Mouse (Mus musculus) right cerebral cortex, postnatal 10 days (tissue): ENCODE data around the gene Acad10.

Experiments used
- DNase-seq, 2 experiments: peaks; one replicate each; pipeline ENCODE4 v3.0.0; 2021; ENCODE audit warnings: low spot score in 2 of 2

Gene Acad10

GRCm38 (mm10) chr5:121597332-121597731 lies 63.0 kb downstream of the Acad10 start:
- no peak for DNase-seq

GRCm38 (mm10) chr5:121596226-121596625 lies 64.1 kb downstream of the Acad10 start:
- DNase-seq = no peak

- DNase-seq = no peak
These were observed 64.6 kb downstream of the Acad10 start for GRCm38 (mm10) chr5:121595758-121596157.

GRCm38 (mm10) chr5:121594714-121595313 lies 65.5 kb downstream of the Acad10 start:
- no peak for DNase-seq

GRCm38 (mm10) chr5:121593451-121594401 lies 66.6 kb downstream of the Acad10 start, which contains the start of gene Aldh2:
Gene Aldh2 (minus strand): TSS chr5:121593824.
- peak; percentile 88 to 89 for DNase-seq

GRCm38 (mm10) chr5:121592816-121593407 lies 67.4 kb downstream of the Acad10 start:
- peak in 1 of 2 experiments; percentile 35 for DNase-seq

GRCm38 (mm10) chr5:121592064-121592815 lies 68.1 kb downstream of the Acad10 start:
- no peak for DNase-seq

GRCm38 (mm10) chr5:121591417-121592063 lies 68.8 kb downstream of the Acad10 start:
- DNase-seq = no peak

- no peak for DNase-seq
These were observed 70.4 kb downstream of the Acad10 start for GRCm38 (mm10) chr5:121589928-121590327.

GRCm38 (mm10) chr5:121586400-121587039 lies 73.8 kb downstream of the Acad10 start:
- peak; percentile 45 to 59 for DNase-seq

- peak in 1 of 2 experiments; percentile 48 for DNase-seq
These were observed 74.6 kb downstream of the Acad10 start for GRCm38 (mm10) chr5:121585699-121586098.

GRCm38 (mm10) chr5:121585005-121585404 lies 75.3 kb downstream of the Acad10 start:
- no peak for DNase-seq

- DNase-seq = peak; percentile 80 to 85
These were observed 76.4 kb downstream of the Acad10 start for GRCm38 (mm10) chr5:121583765-121584501.

GRCm38 (mm10) chr5:121581945-121582344 lies 78.4 kb downstream of the Acad10 start:
- DNase-seq = no peak

- no peak for DNase-seq
These were observed 83.3 kb downstream of the Acad10 start for GRCm38 (mm10) chr5:121576927-121577488.

GRCm38 (mm10) chr5:121575867-121576266 lies 84.4 kb downstream of the Acad10 start:
- no peak for DNase-seq

- DNase-seq = no peak
These were observed 86.2 kb downstream of the Acad10 start for GRCm38 (mm10) chr5:121574145-121574544.
